Mouse (Mus musculus) lung, embryonic 14.5 days (tissue): ENCODE measurements around the gene 4933402D24Rik. TPM values are rescaled to one million over a fixed set of nuclear protein-coding genes. Genes with fewer than 3 reads are reported as not detected.

Source experiments
- ATAC-seq: fragments of 200-750 bp; cut with Nextera tagmentation; 2 replicates; pipeline ENCODE4 v1.8.0; 2017; ENCODE audit warnings: mild to moderate bottlenecking, moderate TSS enrichment, moderate library complexity; ENCODE audit not compliant: insufficient read depth
- DNase-seq: peaks from one replicate; pipeline ENCODE4 v3.0.0-alpha.2; 2015
- H3K27ac ChIP-seq: fragments of 300-500 bp; sonication (generic); 2 replicates; pipeline ENCODE4 v1.5.1; 2014; ENCODE audit warnings: low read depth, mild to moderate bottlenecking, moderate library complexity
- H3K27me3 ChIP-seq: fragments of 300-500 bp; sonication (generic); 2 replicates; pipeline ENCODE4 v1.6.1; 2014; ENCODE audit warnings: low read length, control low read depth; ENCODE audit not compliant: insufficient read depth
- H3K36me3 ChIP-seq: fragments of 300-500 bp; sonication (generic); 2 replicates; pipeline ENCODE4 v1.6.1; 2014; ENCODE audit warnings: control low read depth; ENCODE audit not compliant: insufficient read depth
- H3K4me1 ChIP-seq: fragments of 300-500 bp; sonication (generic); 2 replicates; pipeline ENCODE4 v1.6.1; 2014; ENCODE audit warnings: antibody characterized with exemption, control low read depth; ENCODE audit not compliant: insufficient read depth
- H3K4me2 ChIP-seq: fragments of 300-500 bp; sonication (generic); 2 replicates; pipeline ENCODE4 v1.6.1; 2014; ENCODE audit warnings: mild to moderate bottlenecking
- H3K4me3 ChIP-seq: fragments of 300-500 bp; sonication (generic); 2 replicates; pipeline ENCODE4 v1.5.1; 2014; ENCODE audit warnings: low read depth, low read length
- H3K9ac ChIP-seq: fragments of 300-500 bp; sonication (generic); 2 replicates; pipeline ENCODE4 v1.6.1; 2014
- H3K9me3 ChIP-seq: fragments of 300-500 bp; sonication (generic); 2 replicates; pipeline ENCODE4 v1.6.1; 2016; ENCODE audit warnings: low read depth, low read length, control low read depth
- CTCF ChIP-seq: IDR thresholded peaks from 2 replicates; pipeline ENCODE4 v1.5.1; 2016; ENCODE audit warnings: antibody characterized with exemption, low read depth
- WGBS: fragments of 180-500 bp; shearing (Covaris S2); extraction: QIAGEN DNeasy Blood & Tissue Kit; methylation state at CpG from one replicate; pipeline ENCODE4 v1.1.7; 2014; 5-methylcytosine and 5-hydroxymethylcytosine counted together
- polyA plus RNA-seq: library from polyadenylated mRNA; unstranded; fragments of >200 nt; fragmentation: Nextera tagmentation; extraction: Ambion mirVana; gene quantifications from 2 replicates; pipeline ENCODE4 v1.2.1, GENCODE M21; 2014

Gene 4933402D24Rik
- not detected in 2 replicates for polyA plus RNA-seq

- no peaks in the 10 kb centered on the region for H3K36me3 ChIP-seq
- H3K4me3 ChIP-seq = no peak within 1 kb of the TSS
- H3K27me3 ChIP-seq = no peaks in the 10 kb centered on the region
- no peak within 1 kb of the TSS for H3K27ac ChIP-seq
- H3K9ac ChIP-seq = no peak within 1 kb of the TSS
- no peak within 1 kb of the TSS for H3K4me2 ChIP-seq
- no peaks in the 10 kb centered on the region for H3K4me1 ChIP-seq
- ATAC-seq (no peak), DNase-seq (no peak)
- TF ChIP-seq CTCF = no peak
- WGBS = 72% methylated on average over 5 of the region's 5 CpGs
- H3K9me3 ChIP-seq = no peaks in the 10 kb centered on the region
Measured at GRCm38 (mm10) chr1:63769167-63769566, at the start of gene 4933402D24Rik. 4933402D24Rik (minus strand) TSS chr1:63769267.

DNA sequence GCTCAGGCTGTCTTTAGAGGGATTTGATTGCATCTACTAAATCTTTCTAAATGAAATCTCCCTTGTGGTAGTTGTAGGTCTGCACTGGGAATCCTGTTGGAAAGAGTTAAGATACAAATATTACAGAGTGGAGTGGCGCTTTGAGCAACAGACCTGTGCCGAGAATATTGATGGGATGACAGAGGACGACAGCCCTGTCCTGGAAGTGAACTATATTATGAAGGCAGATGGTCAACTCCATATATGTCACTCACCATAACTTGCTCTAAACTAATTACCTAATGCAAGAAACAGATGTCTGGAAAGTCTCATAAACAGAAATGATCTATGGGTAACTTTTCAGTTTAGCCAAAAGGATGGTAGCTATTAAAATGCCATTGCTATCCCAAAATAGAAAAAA lies 39.5 kb upstream of the 4933402D24Rik start:
- Histone ChIP-seq H3K36me3 (no peaks in the 10 kb centered on the region), H3K27ac (no peak overlapping the region), H3K4me3 (no peak overlapping the region), H3K9me3 (no peaks in the 10 kb centered on the region), H3K9ac (no peak overlapping the region), H3K4me2 (no peak overlapping the region), H3K4me1 (no peaks in the 10 kb centered on the region), H3K27me3 (no peaks in the 10 kb centered on the region)
- DNase-seq = no peak
- 52% methylated on average over 3 of the region's 3 CpGs for WGBS
- no peak for ATAC-seq
- TF ChIP-seq CTCF = no peak

GRCm38 (mm10) chr1:63805095-63805494 lies 36.0 kb upstream of the 4933402D24Rik start:
- Histone ChIP-seq H3K27ac (no peak overlapping the region), H3K9ac (no peak overlapping the region), H3K36me3 (no peaks in the 10 kb centered on the region), H3K4me2 (no peak overlapping the region), H3K9me3 (no peaks in the 10 kb centered on the region), H3K4me3 (no peak overlapping the region), H3K4me1 (no peaks in the 10 kb centered on the region), H3K27me3 (no peaks in the 10 kb centered on the region)
- DNase-seq = no peak
- no peak for ATAC-seq
- TF ChIP-seq CTCF = no peak

- Histone ChIP-seq H3K4me2 (no peak overlapping the region), H3K9ac (no peak overlapping the region), H3K36me3 (no peaks in the 10 kb centered on the region), H3K4me3 (no peak overlapping the region), H3K27ac (no peak overlapping the region), H3K4me1 (no peaks in the 10 kb centered on the region), H3K27me3 (no peaks in the 10 kb centered on the region), H3K9me3 (no peaks in the 10 kb centered on the region)
- DNase-seq (no peak), ATAC-seq (no peak)
- TF ChIP-seq CTCF = no peak
Measured at GRCm38 (mm10) chr1:63794326-63794725, 25.3 kb upstream of the 4933402D24Rik start.

GRCm38 (mm10) chr1:63776902-63777630 lies 8.0 kb upstream of the 4933402D24Rik start:
- DNase-seq (no peak), ATAC-seq (no peak)
- Histone ChIP-seq H3K27me3 (no peaks in the 10 kb centered on the region), H3K4me2 (no peak overlapping the region), H3K9me3 (no peaks in the 10 kb centered on the region), H3K27ac (no peak overlapping the region), H3K36me3 (no peaks in the 10 kb centered on the region), H3K9ac (no peak overlapping the region), H3K4me1 (no peaks in the 10 kb centered on the region), H3K4me3 (no peak overlapping the region)
- no peak for TF ChIP-seq CTCF
- WGBS = 51% methylated on average over 4 of the region's 4 CpGs

DNA sequence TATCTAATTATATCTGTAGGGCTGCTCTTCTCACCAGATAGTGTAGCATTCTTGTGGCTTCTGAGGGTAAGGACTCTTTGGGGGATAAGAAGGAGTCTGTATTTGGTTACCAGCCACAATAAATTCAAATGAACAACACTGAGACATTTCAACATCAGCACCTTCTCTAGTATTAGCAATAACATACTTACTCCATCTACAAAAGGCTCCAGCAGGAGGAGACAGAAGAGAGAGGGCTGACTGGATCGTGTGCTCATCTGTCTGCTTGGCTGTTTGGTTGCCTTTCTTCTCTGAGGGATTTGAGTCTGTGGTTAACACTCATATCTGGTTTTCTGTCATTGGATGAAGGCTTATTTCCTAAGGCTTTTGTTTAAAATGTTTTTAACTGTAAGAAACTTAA lies 7.3 kb upstream of the 4933402D24Rik start:
- H3K27ac ChIP-seq = no peak overlapping the region
- no peak for DNase-seq
- no peak overlapping the region for H3K9ac ChIP-seq
- no peak overlapping the region for H3K4me3 ChIP-seq
- no peaks in the 10 kb centered on the region for H3K27me3 ChIP-seq
- 60% methylated on average over 1 of the region's 1 CpGs for WGBS
- H3K9me3 ChIP-seq = no peaks in the 10 kb centered on the region
- TF ChIP-seq CTCF = no peak
- ATAC-seq = no peak
- H3K36me3 ChIP-seq = no peaks in the 10 kb centered on the region
- H3K4me2 ChIP-seq = no peak overlapping the region
- no peaks in the 10 kb centered on the region for H3K4me1 ChIP-seq

- peak; percentile 61 for DNase-seq
- ATAC-seq = no peak
- H3K4me3 ChIP-seq = no peak overlapping the region
Measured at GRCm38 (mm10) chr1:63770309-63770708, 1.2 kb upstream of the 4933402D24Rik start.

More at GRCm38 (mm10) chr1:63770309-63770708, 1.2 kb upstream of the 4933402D24Rik start:
- WGBS = 55% methylated on average over 7 of the region's 7 CpGs
- Histone ChIP-seq H3K36me3 (no peaks in the 10 kb centered on the region), H3K9ac (no peak overlapping the region), H3K27me3 (no peaks in the 10 kb centered on the region), H3K27ac (no peak overlapping the region), H3K4me2 (no peak overlapping the region), H3K9me3 (no peaks in the 10 kb centered on the region), H3K4me1 (no peaks in the 10 kb centered on the region)
- TF ChIP-seq CTCF = no peak
